Mouse (Mus musculus) heart, postnatal 36 days (tissue): ENCODE data around the gene Tmigd3. TPM values are rescaled to one million over a fixed set of nuclear protein-coding genes. Genes with fewer than 3 reads are reported as not detected.

Source experiments
- DNase-seq, 2 experiments: peaks; one replicate each; pipeline ENCODE4 v3.0.0; 2021 to 2022
- intact Hi-C: fragments of 180-260 bp; cut with DNase I; formaldehyde crosslinking; loops from one replicate; pipeline ENCODE4 v1.15.1; 2025
- total RNA-seq, 2 experiments: library from RNA; stranded (reverse); gene quantifications; 2 replicates each; pipeline ENCODE4 v1.2.3; 2021

Tmigd3 gene
- total RNA-seq, 2 experiments from 2014 or later = 0.49 TPM; not detected in 1

DNA sequence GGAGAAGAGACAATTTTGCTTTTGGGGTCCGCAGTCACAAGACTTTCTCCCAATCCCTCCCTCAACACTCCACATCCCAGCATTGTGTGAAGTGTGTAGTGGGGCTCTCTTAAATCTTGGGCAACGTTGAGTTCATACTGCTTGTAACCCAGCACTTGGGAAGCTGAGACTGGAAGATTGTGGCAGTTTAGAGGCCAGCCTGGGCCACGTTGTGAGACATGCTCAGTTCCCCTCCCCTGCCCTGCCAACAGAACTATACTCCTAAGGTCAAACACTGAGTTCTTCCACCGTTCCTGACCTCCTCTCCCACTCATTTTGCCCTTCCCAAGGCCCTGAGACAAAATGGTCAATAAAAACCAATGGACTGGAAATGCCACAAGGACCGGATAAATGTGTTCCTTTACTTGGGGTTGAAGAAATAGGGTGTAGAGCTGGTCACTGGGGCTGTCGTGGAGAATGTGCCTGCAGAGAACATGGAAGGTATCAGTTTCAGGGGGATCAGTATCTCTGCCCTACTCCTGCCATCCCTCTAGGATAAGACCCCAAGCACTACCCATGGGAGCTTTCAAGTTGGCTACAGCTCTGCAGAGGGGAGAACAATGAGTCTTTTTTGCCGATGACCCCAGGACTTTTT is 57.0 kb downstream of the Tmigd3 start:
- intact Hi-C loops = no loop called here
- no peak for DNase-seq

DNA sequence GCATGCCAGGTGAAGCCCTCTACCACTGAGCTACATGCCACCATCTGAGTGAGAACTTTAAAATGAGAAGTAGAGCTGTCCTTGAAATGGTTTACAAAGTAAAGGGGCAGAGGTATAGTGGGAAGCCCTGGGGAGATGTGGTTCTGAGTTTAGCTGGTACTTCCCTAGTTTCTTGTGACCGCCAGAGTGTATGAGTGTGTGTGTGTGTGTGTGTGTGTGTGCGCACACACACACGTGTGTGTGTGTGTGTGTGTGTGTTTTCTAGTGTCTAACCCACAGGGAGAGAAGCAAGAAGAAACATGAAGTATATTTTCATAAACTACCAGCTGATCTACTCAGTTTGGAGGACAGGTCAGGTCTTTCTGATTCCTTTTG is 57.5 kb downstream of the Tmigd3 start:
- intact Hi-C loops = no loop called here
- no peak for DNase-seq

GRCm38 (mm10) chr3:105928781-105929180 is 58.1 kb downstream of the Tmigd3 start:
- DNase-seq = no peak
- intact Hi-C loops = no loop called here

DNA sequence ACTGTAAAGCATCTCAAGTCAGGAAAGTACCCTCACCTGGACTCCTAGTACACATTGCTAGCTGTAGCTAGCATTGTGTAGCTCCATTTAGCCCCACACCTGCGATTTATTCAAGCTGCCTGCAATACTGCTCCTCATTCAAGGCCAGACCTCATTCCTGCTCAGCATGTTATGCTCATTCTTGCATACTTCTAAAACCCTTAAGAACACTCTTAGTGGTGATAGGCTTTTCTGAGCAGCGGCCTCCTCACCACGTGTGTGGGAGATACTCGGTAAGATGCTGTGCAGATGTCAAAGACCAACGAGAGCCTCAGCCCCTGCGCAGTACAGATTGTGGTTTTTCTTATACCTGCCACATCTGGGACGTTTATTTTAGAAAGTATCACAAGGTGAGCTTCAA is 59.1 kb downstream of the Tmigd3 start:
- no peak for DNase-seq
- intact Hi-C loops = no loop called here

DNA sequence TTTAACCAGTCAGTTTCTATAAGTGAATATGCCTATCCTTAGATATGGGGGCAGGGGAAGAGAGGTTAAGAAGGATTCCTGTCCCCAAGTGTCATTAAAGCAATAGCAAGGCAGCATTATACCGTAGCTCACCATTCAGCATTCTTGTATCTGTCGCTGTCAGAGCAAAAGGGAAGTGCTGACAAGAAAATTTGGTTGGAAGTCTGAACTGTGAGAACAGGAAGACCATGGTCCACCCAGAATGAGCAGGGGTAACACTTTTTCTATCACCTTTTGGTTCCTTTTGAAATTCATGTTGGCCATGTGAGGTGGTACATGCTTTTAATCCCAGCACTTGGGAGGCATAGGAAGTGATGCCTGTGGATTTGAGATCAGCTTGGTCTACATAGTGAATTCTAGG is 60.4 kb downstream of the Tmigd3 start:
- DNase-seq = no peak
- intact Hi-C loops = no loop called here

- no peak for DNase-seq
- intact Hi-C loops = no loop called here
These were observed 61.8 kb downstream of the Tmigd3 start, which contains the start of gene I830077J02Rik for GRCm38 (mm10) chr3:105932240-105933071. TSS of gene I830077J02Rik (minus strand) at chr3:105932664.

DNA sequence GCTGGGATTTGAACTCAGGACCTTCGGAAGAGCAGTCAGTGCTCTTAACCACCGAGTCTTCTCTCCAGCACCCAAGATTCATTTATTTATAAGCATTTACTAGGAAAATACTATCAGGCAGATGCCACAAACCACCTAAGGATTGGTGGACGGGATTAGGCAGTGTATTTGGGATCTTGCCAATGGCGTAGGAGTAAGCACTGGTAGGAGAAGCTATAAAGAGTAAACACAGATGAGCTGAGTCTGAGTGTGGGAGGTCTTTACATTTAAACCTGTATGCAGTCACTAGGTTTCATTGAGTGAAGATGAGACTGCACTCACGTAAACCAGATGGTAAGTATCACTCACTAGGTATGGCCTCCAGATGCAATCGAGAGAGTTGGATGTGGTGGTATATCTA is 63.2 kb downstream of the Tmigd3 start:
- no peak for DNase-seq
- intact Hi-C loops = no loop called here

DNA sequence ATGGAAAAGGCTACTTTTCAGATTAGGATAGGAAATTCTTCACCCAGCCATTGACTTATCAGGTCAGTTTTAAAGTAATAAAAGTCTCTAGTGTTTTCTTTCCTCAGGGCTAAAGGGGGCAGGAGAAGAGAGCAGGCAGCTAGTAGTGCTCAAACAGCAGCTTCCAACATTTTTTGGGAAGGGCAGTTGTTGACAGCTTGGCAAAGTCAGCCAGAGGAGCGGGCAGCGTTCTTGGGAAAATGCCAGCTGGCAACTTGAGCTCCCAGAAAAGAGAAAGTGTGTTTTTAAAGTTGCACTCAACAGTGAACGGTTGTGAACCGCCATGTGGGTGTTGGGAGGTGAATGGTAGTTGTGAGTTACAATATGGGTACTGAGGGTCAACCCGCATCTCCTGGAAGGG is 64.3 kb downstream of the Tmigd3 start:
- intact Hi-C loops = no loop called here
- peak; percentile 56 to 65 for DNase-seq

DNA sequence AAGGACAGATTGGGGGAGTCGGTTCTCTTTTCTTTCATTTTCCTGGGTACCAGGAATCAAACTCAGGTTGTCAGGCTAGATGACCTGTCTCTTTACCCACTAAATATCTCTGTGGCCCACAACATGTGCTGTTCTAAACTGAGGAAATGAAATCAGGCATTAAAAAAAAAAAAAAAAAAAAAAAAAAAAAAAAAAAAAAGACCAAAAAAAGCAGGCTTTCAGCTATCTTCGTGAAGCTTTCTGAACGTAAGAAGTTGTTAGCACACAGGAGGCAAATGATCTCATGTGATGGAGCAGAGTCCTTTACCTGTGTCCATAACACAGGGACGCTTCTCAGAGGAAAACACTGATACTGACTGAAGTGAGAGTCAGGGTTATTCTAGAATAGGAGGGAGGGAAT is 65.4 kb downstream of the Tmigd3 start:
- intact Hi-C loops = no loop called here
- DNase-seq = no peak

GRCm38 (mm10) chr3:105951348-105951747 is 80.6 kb downstream of the Tmigd3 start:
- intact Hi-C loops = no loop called here
- no peak for DNase-seq

DNA sequence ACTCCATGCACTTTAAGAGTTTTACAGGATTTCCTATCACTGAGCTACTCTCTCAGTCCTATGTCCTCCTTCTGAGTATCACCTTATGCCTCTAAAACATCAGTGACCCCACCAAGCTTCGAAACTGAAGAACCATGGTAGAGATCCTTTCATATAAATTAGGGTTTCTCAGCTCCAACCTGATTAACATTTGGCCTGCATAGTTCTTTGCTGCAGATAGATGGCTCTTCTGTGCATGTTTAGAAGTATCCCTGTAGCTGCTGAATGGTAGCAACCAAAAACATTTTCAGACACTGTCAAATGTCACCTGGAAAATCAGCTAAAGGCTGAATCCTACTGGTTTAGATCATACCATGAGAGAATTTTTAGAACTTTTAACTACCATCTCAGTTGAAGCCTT is 86.5 kb downstream of the Tmigd3 start:
- intact Hi-C loops = loop anchor here (5.0 kb wide), 1 partner anchor 230 kb away; no protein-coding TSS in a partner anchor
- no peak for DNase-seq

DNA sequence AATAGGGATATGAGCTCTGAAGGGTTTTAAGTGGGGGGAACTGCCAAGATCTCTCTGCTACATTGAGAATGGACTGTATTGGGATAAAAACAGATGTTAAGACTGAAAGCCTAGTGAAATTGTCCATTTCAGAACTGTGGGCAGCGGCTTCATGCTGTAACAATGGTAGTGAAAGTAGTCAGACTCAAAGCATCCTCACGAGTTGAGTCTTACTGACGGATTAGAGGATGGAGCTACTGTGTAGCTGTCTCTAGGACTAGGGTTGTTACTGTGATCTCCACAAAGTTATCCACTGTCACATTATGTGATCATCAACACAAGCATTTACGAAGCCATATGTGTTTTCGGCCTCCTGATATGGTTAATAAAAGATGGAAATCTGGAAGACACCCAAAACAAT is 87.5 kb downstream of the Tmigd3 start:
- no peak for DNase-seq
- intact Hi-C loops = loop anchor here (2.0 to 5.0 kb wide), 2 partner anchors 231 to 271 kb away; partner anchors contain the start of gene Ddx20

DNA sequence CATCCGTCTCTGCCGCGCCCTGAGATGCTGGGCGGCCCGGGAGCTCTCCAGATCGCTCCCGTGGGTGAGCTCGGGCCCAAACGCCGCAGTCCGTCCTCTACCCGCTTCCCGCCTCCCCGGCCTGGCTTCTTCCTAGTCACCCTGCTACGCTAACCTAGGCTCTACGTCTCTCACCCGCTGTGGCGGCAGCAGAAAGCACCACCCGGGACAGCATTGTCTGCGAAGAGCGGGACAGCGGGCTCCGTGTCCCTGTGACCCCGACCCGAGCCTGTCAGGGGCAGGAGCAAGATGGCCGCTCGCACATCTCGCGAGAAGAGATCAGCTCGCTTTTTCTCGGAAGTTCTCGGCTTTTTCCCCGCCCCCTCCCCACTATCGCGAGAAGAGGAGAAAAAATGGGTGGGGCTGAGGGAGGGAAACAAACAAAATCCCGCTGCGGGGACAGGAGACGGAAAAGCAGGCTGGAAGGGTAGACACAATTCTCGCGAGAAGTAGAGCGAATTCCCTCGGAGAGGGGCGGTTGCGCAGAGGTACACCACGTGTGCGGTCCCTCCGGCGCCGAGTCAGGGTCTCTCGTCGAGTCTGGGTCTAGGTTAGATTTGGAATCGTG is 88.4 kb downstream of the Tmigd3 start, which contains the start of gene Wdr77:
Wdr77 (plus strand) TSS at position 396 of the 607 bp plus-strand sequence.
- DNase-seq = peak; percentile 95 to 97
- intact Hi-C loops = loop anchor here (2.0 to 5.0 kb wide), 2 partner anchors 232 to 272 kb away; partner anchors contain the start of gene Ddx20

GRCm38 (mm10) chr3:105959585-105959984 is 88.9 kb downstream of the Tmigd3 start:
- intact Hi-C loops = loop anchor here (2.0 to 5.0 kb wide), 2 partner anchors 232 to 273 kb away; partner anchors contain the start of gene Ddx20
- DNase-seq = no peak

- intact Hi-C loops = loop anchor here (2.0 to 10.0 kb wide), 3 partner anchors 233 to 585 kb away; partner anchors contain the start of genes Cept1, Ddx20 and Dram2
- no peak for DNase-seq
These were observed 89.3 kb downstream of the Tmigd3 start, which contains the start of gene Atp5f1 for GRCm38 (mm10) chr3:105959999-105960398. TSS of gene Atp5f1 (minus strand) at chr3:105960099.

- intact Hi-C loops = loop anchor here (10.0 kb wide), 1 partner anchor 584 kb away; the partner anchor contains the start of genes Cept1 and Dram2
- no peak for DNase-seq
These were observed 90.0 kb downstream of the Tmigd3 start for GRCm38 (mm10) chr3:105960700-105961099.

- intact Hi-C loops = no loop called here
- no peak for DNase-seq
These were observed 101.2 kb downstream of the Tmigd3 start for GRCm38 (mm10) chr3:105971831-105972446.

GRCm38 (mm10) chr3:105973411-105973810 is 102.7 kb downstream of the Tmigd3 start, which contains the start of gene Ovgp1:
TSS of gene Ovgp1 (plus strand) at chr3:105973711.
- intact Hi-C loops = no loop called here
- DNase-seq = no peak
